Mouse (Mus musculus) MEL (cell line): ENCODE results near the gene Fbxw4. TPM values are rescaled to one million over a fixed set of nuclear protein-coding genes. Genes with fewer than 3 reads are reported as not detected.

Experiments
- DNase-seq: peaks from one replicate; pipeline ENCODE4 v3.0.0; 2011; ENCODE audit warnings: low read depth, low spot score
- H3K27ac ChIP-seq: 2 replicates; pipeline ENCODE4 v1.5.1; 2012; ENCODE audit warnings: low read depth, mild to moderate bottlenecking, control low read depth, low read length, moderate library complexity; ENCODE audit not compliant: control insufficient read depth
- H3K27me3 ChIP-seq, 2 experiments: fragments of 150-350 bp in 1 of 2; sonication (generic) in 1 of 2; 2 replicates each; pipeline ENCODE4 v1.6.1; 2012; ENCODE audit warnings: low read length in 2 of 2, mild to moderate bottlenecking in 2 of 2, improper control_type of control experiment in 1 of 2, moderate library complexity in 1 of 2; ENCODE audit not compliant: insufficient read depth in 2 of 2, control insufficient read depth in 1 of 2
- H3K36me3 ChIP-seq, 2 experiments: 2 replicates each; pipeline ENCODE4 v1.6.1; 2012 to 2014; ENCODE audit warnings: low read length in 2 of 2, improper control_type of control experiment in 1 of 2, inconsistent platforms in 1 of 2, mild to moderate bottlenecking in 1 of 2; ENCODE audit not compliant: insufficient read depth in 2 of 2, control insufficient read depth in 1 of 2
- H3K4me1 ChIP-seq, 2 experiments: fragments of 150-350 bp in 1 of 2; sonication (generic) in 1 of 2; 2 replicates each; pipeline ENCODE4 v1.6.1; 2012; ENCODE audit warnings: low read length in 2 of 2, improper control_type of control experiment in 1 of 2, mild to moderate bottlenecking in 1 of 2; ENCODE audit not compliant: insufficient read depth in 2 of 2, control insufficient read depth in 1 of 2
- H3K4me3 ChIP-seq, 2 experiments: fragments of 150-350 bp in 1 of 2; sonication (generic) in 1 of 2; 2 replicates each; pipeline ENCODE4 v1.5.1; 2012; ENCODE audit warnings: low read depth in 2 of 2, low read length in 2 of 2, mild to moderate bottlenecking in 2 of 2, moderate library complexity in 2 of 2, control low read depth in 1 of 2, improper control_type of control experiment in 1 of 2; ENCODE audit not compliant: control insufficient read depth in 1 of 2, insufficient read depth in 1 of 2
- H3K79me2 ChIP-seq: 2 replicates; pipeline ENCODE4 v1.6.1; 2012; ENCODE audit warnings: mild to moderate bottlenecking, low read length, moderate library complexity; ENCODE audit not compliant: control insufficient read depth, poor library complexity, insufficient read depth
- H3K9ac ChIP-seq: 2 replicates; pipeline ENCODE4 v1.6.1; 2012; ENCODE audit warnings: low read depth, mild to moderate bottlenecking, control low read depth, low read length, moderate library complexity; ENCODE audit not compliant: control insufficient read depth, poor library complexity, severe bottlenecking
- H3K9me3 ChIP-seq: fragments of 150-350 bp; sonication (generic); replicated peaks from 2 replicates; pipeline ENCODE4 v1.6.1; 2012; ENCODE audit warnings: mild to moderate bottlenecking, low read length, improper control_type of control experiment, moderate library complexity; ENCODE audit not compliant: insufficient read depth
- BHLHE40 ChIP-seq: IDR thresholded peaks from 2 replicates; pipeline ENCODE4 v1.6.1; 2012; ENCODE audit warnings: low read depth, mild to moderate bottlenecking, inconsistent platforms, low read length, improper control_type of control experiment, borderline replicate concordance
- CHD2 ChIP-seq: IDR thresholded peaks from 2 replicates; pipeline ENCODE4 v1.6.1; 2011; ENCODE audit warnings: low read length, improper control_type of control experiment
- ELF1 ChIP-seq: IDR thresholded peaks from 2 replicates; pipeline ENCODE4 v1.6.1; 2014; ENCODE audit warnings: low read depth, mild to moderate bottlenecking, inconsistent platforms, low read length, improper control_type of control experiment, moderate library complexity
- JUND ChIP-seq: IDR thresholded peaks from 2 replicates; pipeline ENCODE4 v1.6.1; 2011; ENCODE audit warnings: low read depth, mild to moderate bottlenecking, improper control_type of control experiment, low read length
- KAT2A ChIP-seq: conservative IDR thresholded peaks from 2 replicates; pipeline ENCODE4 v1.6.1; 2012; ENCODE audit warnings: low read depth, low read length, improper control_type of control experiment, inconsistent platforms
- MXI1 ChIP-seq: IDR thresholded peaks from 2 replicates; pipeline ENCODE4 v1.6.1; 2011; ENCODE audit warnings: mild to moderate bottlenecking, low read depth, low read length, improper control_type of control experiment
- MYB ChIP-seq: IDR thresholded peaks from 2 replicates; pipeline ENCODE4 v1.6.1; 2011; ENCODE audit warnings: mild to moderate bottlenecking, low read depth, low read length, improper control_type of control experiment
- MYC ChIP-seq: IDR thresholded peaks from 2 replicates; pipeline ENCODE4 v1.6.1; 2011; ENCODE audit warnings: low read depth, mild to moderate bottlenecking, low read length, improper control_type of control experiment, moderate library complexity
- POLR2A ChIP-seq, 2 experiments: IDR thresholded peaks; 2 replicates each; pipeline ENCODE4 v1.6.1; 2011 to 2012; ENCODE audit warnings: low read length in 2 of 2, mild to moderate bottlenecking in 2 of 2, control low read depth in 1 of 2, improper control_type of control experiment in 1 of 2, low read depth in 1 of 2, moderate library complexity in 1 of 2; ENCODE audit not compliant: control insufficient read depth in 1 of 2, insufficient read depth in 1 of 2, poor library complexity in 1 of 2
- POLR2AphosphoS5 ChIP-seq: IDR thresholded peaks from 2 replicates; pipeline ENCODE4 v1.6.1; 2012; ENCODE audit warnings: low read depth, borderline replicate concordance, mild to moderate bottlenecking, inconsistent platforms, low read length, moderate library complexity, mixed read lengths
- SMC3 ChIP-seq: IDR thresholded peaks from 2 replicates; pipeline ENCODE4 v1.6.1; 2011; ENCODE audit warnings: low read depth, low read length, improper control_type of control experiment
- TAL1 ChIP-seq: IDR thresholded peaks from 2 replicates; pipeline ENCODE4 v1.6.1; 2012; ENCODE audit warnings: mild to moderate bottlenecking, inconsistent platforms, low read length, moderate library complexity, mixed read lengths
- TBP ChIP-seq: IDR thresholded peaks from 2 replicates; pipeline ENCODE4 v1.8.0; 2011; ENCODE audit warnings: low read depth, low read length, improper control_type of control experiment
- TCF12 ChIP-seq: IDR thresholded peaks from 2 replicates; pipeline ENCODE4 v1.6.1; 2014; ENCODE audit warnings: low read depth, mild to moderate bottlenecking, inconsistent platforms, low read length, improper control_type of control experiment, moderate library complexity
- USF1 ChIP-seq: IDR thresholded peaks from 2 replicates; pipeline ENCODE4 v1.6.1; 2014; ENCODE audit warnings: low read depth, mild to moderate bottlenecking, inconsistent platforms, low read length, improper control_type of control experiment, moderate library complexity
- USF2 ChIP-seq, 2 experiments: IDR thresholded peaks; 2 replicates each; pipeline ENCODE4 v1.6.1; 2011 to 2012; ENCODE audit warnings: improper control_type of control experiment in 2 of 2, low read length in 2 of 2, borderline replicate concordance in 1 of 2, inconsistent platforms in 1 of 2, low read depth in 1 of 2, mild to moderate bottlenecking in 1 of 2; ENCODE audit not compliant: insufficient read depth in 1 of 2
- ZKSCAN1 ChIP-seq: IDR thresholded peaks from 2 replicates; pipeline ENCODE4 v1.6.1; 2012; ENCODE audit warnings: low read depth, mild to moderate bottlenecking, inconsistent platforms, low read length, improper control_type of control experiment, moderate library complexity
- polyA plus RNA-seq, 2 experiments: library from polyadenylated mRNA; stranded (reverse) in 1 of 2; unstranded in 1 of 2; fragments of >175 nt in 1 of 2; fragments of >200 nt in 1 of 2; gene quantifications; 2 replicates each; pipeline versions ENCODE4 v1.2.1 to v1.2.4; 2012; ENCODE audit warnings: low replicate concordance in 2 of 2, low read depth in 1 of 2; ENCODE audit not compliant: insufficient read length in 2 of 2, insufficient read depth in 1 of 2, missing spikeins in 1 of 2
- total RNA-seq: library from RNA; depleted of rRNA; stranded (reverse); fragments of 300-350 nt; gene quantifications from 2 replicates; pipeline ENCODE4 v1.2.3, GENCODE M21; 2012

Gene Fbxw4
- total and polyA plus RNA-seq, 3 experiments: 12.4 to 45.3 TPM; not detected in 1

DNA sequence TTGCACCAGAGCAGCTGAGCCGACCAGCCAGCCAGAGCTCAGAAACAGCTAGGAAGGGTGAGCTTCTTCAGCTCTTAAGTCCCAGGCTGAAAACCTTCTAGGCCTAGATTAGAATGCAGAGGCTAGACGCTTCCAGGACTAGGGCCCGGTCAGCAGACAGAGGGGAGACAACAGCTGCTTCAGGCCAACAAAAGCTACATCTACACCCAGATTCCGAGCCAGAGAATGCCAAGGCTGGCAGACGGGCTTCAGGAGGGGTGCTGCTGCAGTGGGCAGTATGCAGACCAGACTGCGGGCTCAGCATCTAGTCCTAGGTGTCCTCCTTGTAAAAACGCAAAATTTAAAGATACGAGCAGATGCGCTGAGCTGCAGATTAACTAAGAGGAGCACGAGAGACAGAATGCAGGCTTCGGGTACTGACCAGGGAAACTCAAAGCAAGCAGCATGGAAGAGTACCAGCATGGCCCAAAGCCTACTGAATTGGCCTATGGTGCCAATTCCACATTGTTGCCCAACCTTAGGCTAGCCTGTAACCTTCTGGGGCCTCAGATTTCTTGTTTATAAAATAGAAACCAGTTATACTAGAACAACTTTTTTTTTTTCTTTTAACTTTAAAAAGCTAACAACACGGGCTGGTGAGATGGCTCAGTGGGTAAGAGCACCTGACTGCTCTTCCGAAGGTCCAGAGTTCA is 51.3 kb downstream of the Fbxw4 start:
- H3K9me3 ChIP-seq: no peaks in the 10 kb centered on the region
- H3K79me2 ChIP-seq: no peaks in the 10 kb centered on the region
- TF ChIP-seq USF2 (IDR thresholded peaks at IDR 0.05; ENCODE audit: borderline replicate concordance in 1 of 2, insufficient read depth in 1 of 2, low read depth in 1 of 2, low read length in 2 of 2) (no peak), MXI1 (no peak), JUND (no peak), ZKSCAN1 (no peak), KAT2A (no peak), CHD2 (no peak), SMC3 (no peak), BHLHE40 (no peak), TCF12 (no peak)
- TF ChIP-seq, all 39 proteins: peak for 0
- H3K27ac ChIP-seq: no peak overlapping the region
- H3K4me1 ChIP-seq: no peaks in the 10 kb centered on the region
- H3K27me3 ChIP-seq: no peaks in the 10 kb centered on the region
- no peaks in the 10 kb centered on the region for H3K36me3 ChIP-seq
- no peak overlapping the region for H3K4me3 ChIP-seq
- no peak overlapping the region for H3K9ac ChIP-seq
- no peak for DNase-seq

DNA sequence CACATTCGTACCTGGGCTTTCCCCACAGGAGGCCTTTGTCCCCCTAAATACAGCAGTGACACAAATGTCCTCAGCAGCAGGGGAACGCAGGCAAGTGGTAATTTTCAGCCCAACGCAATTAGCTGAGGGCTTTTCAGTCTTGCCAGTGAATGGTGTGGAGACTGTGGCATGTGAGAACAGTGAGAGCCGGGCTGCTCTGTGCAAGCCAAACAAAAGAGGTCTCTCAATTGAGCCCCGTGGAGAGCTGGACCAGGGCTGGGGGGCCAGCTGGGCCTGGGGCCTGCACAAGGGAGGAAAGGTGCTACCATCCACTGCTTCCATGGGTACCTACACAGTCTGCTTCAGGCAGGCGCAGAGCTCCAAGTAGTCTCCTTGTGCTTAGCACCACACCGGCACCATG is 52.6 kb downstream of the Fbxw4 start:
- H3K9me3 ChIP-seq: no peaks in the 10 kb centered on the region
- H3K9ac ChIP-seq: no peak overlapping the region
- no peak overlapping the region for H3K4me3 ChIP-seq
- DNase-seq: no peak
- TF ChIP-seq MYB: no peak
- no peak for TF ChIP-seq POLR2A (IDR thresholded peaks at IDR 0.05; ENCODE audit: control insufficient read depth in 1 of 2, insufficient read depth in 1 of 2, low read depth in 1 of 2, low read length in 2 of 2, poor library complexity in 1 of 2)
- TF ChIP-seq ELF1: no peak
- no peak for TF ChIP-seq TBP
- TF ChIP-seq USF1: no peak
- TF ChIP-seq TAL1: no peak
- TF ChIP-seq MYC: no peak
- no peak for TF ChIP-seq POLR2AphosphoS5
- no peaks in the 10 kb centered on the region for H3K79me2 ChIP-seq
- H3K27me3 ChIP-seq: no peaks in the 10 kb centered on the region
- H3K36me3 ChIP-seq: peaks cover 0 to 10% of the 10 kb centered on the region in 2 experiments; a peak in 2 of 4 replicates
- peaks cover 8 to 12% of the 10 kb centered on the region in 2 experiments for H3K4me1 ChIP-seq
- H3K27ac ChIP-seq: no peak overlapping the region
